Comparison of ENCODE assay signal across 8 mouse cellular contexts in the genomic region with DNA sequence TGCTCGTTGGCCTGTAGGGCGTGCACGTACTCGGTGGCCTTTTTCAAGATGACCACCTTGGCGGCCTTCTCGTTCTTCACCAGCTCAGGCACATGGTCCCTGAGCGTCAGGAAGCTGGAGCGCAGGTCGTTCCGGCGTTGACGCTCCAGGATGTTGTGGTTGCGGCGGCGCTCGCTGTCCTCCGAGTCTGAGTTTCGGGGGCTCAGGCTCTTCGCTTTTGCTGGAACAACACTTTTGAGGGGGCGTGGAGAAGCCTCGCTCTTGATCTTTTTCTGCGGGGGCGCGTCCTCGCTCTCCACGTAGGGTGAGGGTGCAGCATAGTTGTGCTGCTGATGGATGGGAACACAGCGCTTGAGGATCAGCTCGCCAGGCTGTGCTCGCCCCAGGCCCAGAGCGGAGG. TPM values are rescaled to one million over a fixed set of nuclear protein-coding genes. Genes with fewer than 3 reads are reported as not detected.
DNase-seq lines count a peak whose midpoint lies in the region; ATAC-seq and TF ChIP-seq lines count a peak whose summit lies in the region.

No protein-coding gene starts in this region.

- intact Hi-C loops in gastrocnemius, postnatal 36 days (cut with DNase I): loop anchor here (2.0 to 5.0 kb wide), 2 partner anchors 32 to 125 kb away; no protein-coding TSS in a partner anchor

- TF ChIP-seq POLR2A in brain, embryonic 14.5 days (IDR thresholded peaks at IDR 0.05; ENCODE audit: borderline replicate concordance, extremely low read depth, insufficient read depth, insufficient read length, poor library complexity, severe bottlenecking): no peak

- H3K36me3 ChIP-seq in kidney, embryonic 15.5 days: peaks cover 26% of the 10 kb centered on the region
- H3K36me3 ChIP-seq in hindbrain, embryonic 10.5 days: peaks cover 63% of the 10 kb centered on the region

- H3K4me1 ChIP-seq in kidney, embryonic 15.5 days: peaks cover 30% of the 10 kb centered on the region
- H3K4me1 ChIP-seq in hindbrain, embryonic 10.5 days (replicated peaks): peaks cover 26% of the 10 kb centered on the region

- H3K9ac ChIP-seq in kidney, embryonic 15.5 days: peak overlapping the region; percentile 75

- TF ChIP-seq CTCF in brain, embryonic 14.5 days (IDR thresholded peaks at IDR 0.05; ENCODE audit: borderline replicate concordance, extremely low read depth, insufficient read depth, insufficient read length): no peak

- WGBS in kidney, embryonic 15.5 days: 48% methylated on average over 30 of the region's 30 CpGs
- WGBS in hindbrain, embryonic 10.5 days: 78% methylated on average over 30 of the region's 30 CpGs

- ATAC-seq in kidney, embryonic 15.5 days (replicated peaks; ENCODE audit: low FRiP score): no peak
- ATAC-seq in megakaryocyte, adult 5-6 weeks (ENCODE audit: poor library complexity, severe bottlenecking): peak; percentile 20; the same call in 1 of the 2 replicates

- H3K4me2 ChIP-seq in kidney, embryonic 15.5 days: peak overlapping the region; percentile 88

- DNase-seq in kidney, postnatal 36 days: no peak
- DNase-seq in brain, embryonic 14.5 days (ENCODE audit: low read depth): peak; percentile 49
- no peak for DNase-seq in hindbrain, embryonic 10.5 days (ENCODE audit: low spot score)
- DNase-seq in telencephalon, adult 2 months (ENCODE audit: low read depth, low spot score): peak; percentile 12
- no peak for DNase-seq in gastrocnemius, postnatal 36 days
- no peak for DNase-seq in spleen, adult 12 weeks (ENCODE audit: low spot score)

- peak overlapping the region; percentile 94 for H3K27ac ChIP-seq in kidney, embryonic 15.5 days
- peak overlapping the region; percentile 98 for H3K27ac ChIP-seq in hindbrain, embryonic 10.5 days

- no peaks in the 10 kb centered on the region for H3K9me3 ChIP-seq in kidney, embryonic 15.5 days (replicated peaks)
- no peaks in the 10 kb centered on the region for H3K9me3 ChIP-seq in hindbrain, embryonic 10.5 days

- peak overlapping the region; percentile 83 for H3K4me3 ChIP-seq in kidney, embryonic 15.5 days (replicated peaks)
- peak overlapping the region; percentile 98 for H3K4me3 ChIP-seq in hindbrain, embryonic 10.5 days

- no peaks in the 10 kb centered on the region for H3K27me3 ChIP-seq in kidney, embryonic 15.5 days
- no peaks in the 10 kb centered on the region for H3K27me3 ChIP-seq in hindbrain, embryonic 10.5 days (ENCODE audit: insufficient read depth, poor library complexity, severe bottlenecking)

RNA-seq across cellular contexts. Expression of gene Mycn, which starts 4.6 kb away (rescaled TPM):
- polyA plus RNA-seq in kidney, embryonic 15.5 days (2015; fragmentation: Nextera tagmentation; extraction: Ambion mirVana): 85.5 and 87.2 TPM in 2 replicates
- 57.0 and 85.2 TPM in 2 replicates for polyA plus RNA-seq in brain, embryonic 14.5 days (2012; rRNA removed)
- polyA plus RNA-seq in hindbrain, embryonic 10.5 days (2016; fragmentation: Nextera tagmentation; extraction: Ambion mirVana): 128 and 150 TPM in 2 replicates
- total RNA-seq in megakaryocyte, adult 5-6 weeks (2015): 0.16 and 0.67 TPM in 2 replicates
- total RNA-seq in megakaryocyte, adult 5-6 weeks (2017): 0.08 and 0.11 TPM in 2 replicates
- under 1 TPM; 0.42 to 0.84 TPM for total RNA-seq in gastrocnemius, postnatal 36 days (2021)

Comparison
In these comparisons a context has a peak if more than half of its experiments do, and no peak if none do; other contexts are left out.
1. DNase-seq: peak in brain, embryonic 14.5 days (single experiment) and telencephalon, adult 2 months (single experiment); none in kidney, postnatal 36 days (0 of 2), hindbrain, embryonic 10.5 days (single experiment), gastrocnemius, postnatal 36 days (0 of 2) and spleen, adult 12 weeks (single experiment).